Mouse (Mus musculus) hindbrain, embryonic 14.5 days (tissue): ENCODE results near the gene Enoph1. TPM values are rescaled to one million over a fixed set of nuclear protein-coding genes. Genes with fewer than 3 reads are reported as not detected.
A peak's percentile ranks its signal among the peaks of the same experiment; 100 is the strongest.

ENCODE experiments used
- ATAC-seq: fragments of 200-750 bp; cut with Nextera tagmentation; 2 replicates; pipeline ENCODE4 v1.8.0; 2017; ENCODE audit warnings: moderate number of reproducible peaks, mild to moderate bottlenecking, moderate TSS enrichment, moderate library complexity; ENCODE audit not compliant: low FRiP score
- DNase-seq: peaks from one replicate; pipeline ENCODE4 v3.0.0-alpha.2; 2015; ENCODE audit warnings: low spot score
- H3K27ac ChIP-seq: fragments of 300-500 bp; sonication (generic); 2 replicates; pipeline ENCODE4 v1.5.1; 2014; ENCODE audit warnings: mild to moderate bottlenecking, moderate library complexity
- H3K27me3 ChIP-seq: fragments of 300-500 bp; sonication (generic); 2 replicates; pipeline ENCODE4 v1.6.1; 2014; ENCODE audit warnings: mild to moderate bottlenecking, low read length, mixed read lengths; ENCODE audit not compliant: control insufficient read depth, insufficient read depth
- H3K36me3 ChIP-seq: fragments of 300-500 bp; sonication (generic); replicated peaks from 2 replicates; pipeline ENCODE4 v1.6.1; 2014; ENCODE audit not compliant: control insufficient read depth, insufficient read depth
- H3K4me1 ChIP-seq: fragments of 300-500 bp; sonication (generic); replicated peaks from 2 replicates; pipeline ENCODE4 v1.6.1; 2014; ENCODE audit warnings: antibody characterized with exemption, low read length, mixed read lengths; ENCODE audit not compliant: control insufficient read depth, insufficient read depth
- H3K4me2 ChIP-seq: fragments of 300-500 bp; sonication (generic); replicated peaks from 2 replicates; pipeline ENCODE4 v1.6.1; 2014; ENCODE audit warnings: mild to moderate bottlenecking, moderate library complexity
- H3K4me3 ChIP-seq: fragments of 300-500 bp; sonication (generic); replicated peaks from 2 replicates; pipeline ENCODE4 v1.5.1; 2014; ENCODE audit warnings: mild to moderate bottlenecking, low read length
- H3K9ac ChIP-seq: fragments of 300-500 bp; sonication (generic); 2 replicates; pipeline ENCODE4 v1.6.1; 2014
- H3K9me3 ChIP-seq: fragments of 300-500 bp; sonication (generic); 2 replicates; pipeline ENCODE4 v1.6.1; 2016; ENCODE audit warnings: low read length; ENCODE audit not compliant: control insufficient read depth
- WGBS: fragments of 180-500 bp; shearing (Covaris S2); extraction: QIAGEN DNeasy Blood & Tissue Kit; methylation state at CpG from one replicate; pipeline ENCODE4 v1.1.7; 2014; 5-methylcytosine and 5-hydroxymethylcytosine counted together
- polyA plus RNA-seq: library from polyadenylated mRNA; unstranded; fragments of >200 nt; fragmentation: Nextera tagmentation; extraction: Ambion mirVana; gene quantifications from 2 replicates; pipeline ENCODE4 v1.2.1, GENCODE M21; 2014

Gene Enoph1
- polyA plus RNA-seq, 1 experiment from 2014 or later, result 44.3 TPM

DNA sequence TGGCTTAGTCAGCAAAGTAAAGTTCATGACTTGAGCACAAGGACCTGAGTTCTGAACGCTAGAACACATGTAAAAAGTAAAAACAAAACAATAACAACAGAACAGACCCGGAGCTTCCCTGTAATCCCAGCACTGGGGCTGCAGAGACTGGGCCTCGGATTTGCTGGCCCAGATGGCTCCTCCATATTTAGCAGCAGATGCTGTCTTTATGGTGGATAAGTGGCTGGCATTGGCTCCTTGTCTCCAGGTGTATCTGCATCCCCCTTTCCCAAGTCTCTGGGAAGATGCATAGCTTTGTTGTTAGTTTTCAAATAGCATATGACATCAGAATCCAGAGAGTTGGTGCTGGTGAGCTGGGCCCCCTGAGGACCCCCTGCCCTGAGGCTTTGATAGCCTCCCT is 6.3 kb downstream of the Enoph1 start:
- 75% methylated on average over 3 of the region's 3 CpGs for WGBS
- Histone ChIP-seq H3K4me3 (no peak overlapping the region), H3K9me3 (no peaks in the 10 kb centered on the region), H3K4me2 (no peak overlapping the region), H3K27ac (no peak overlapping the region), H3K4me1 (peaks cover 29% of the 10 kb centered on the region; the same call in 1 of the 2 replicates), H3K9ac (no peak overlapping the region), H3K36me3 (no peaks in the 10 kb centered on the region), H3K27me3 (no peaks in the 10 kb centered on the region)
- ATAC-seq (no peak), DNase-seq (no peak)

DNA sequence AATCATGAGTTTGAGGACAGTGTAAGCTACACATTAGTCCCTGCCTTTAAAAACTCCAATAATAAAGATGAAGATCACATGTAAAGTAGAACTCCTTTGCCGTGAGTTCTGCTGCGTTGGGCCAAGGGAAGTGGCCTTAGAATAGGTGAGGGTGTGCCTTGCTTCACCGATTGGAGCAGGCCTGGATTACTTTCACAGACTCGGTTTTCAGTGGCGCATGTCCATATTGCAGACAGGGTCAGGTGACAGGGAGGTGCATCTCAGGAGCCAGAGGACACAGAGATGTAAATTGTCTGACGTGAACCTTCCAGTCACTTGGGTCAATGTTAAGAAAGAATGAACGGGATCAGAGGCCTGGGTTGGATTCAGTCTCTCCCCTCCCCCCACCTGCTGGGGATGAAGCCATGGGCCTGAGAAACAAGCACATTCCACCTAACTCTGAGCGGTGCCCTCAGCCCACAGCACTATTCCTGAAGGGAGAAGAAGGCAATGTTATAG is 7.4 kb downstream of the Enoph1 start:
- Histone ChIP-seq H3K9me3 (no peaks in the 10 kb centered on the region), H3K27ac (no peak overlapping the region), H3K4me3 (no peak overlapping the region), H3K27me3 (no peaks in the 10 kb centered on the region), H3K4me2 (no peak overlapping the region), H3K9ac (no peak overlapping the region), H3K4me1 (peaks cover 20% of the 10 kb centered on the region; the same call in 1 of the 2 replicates), H3K36me3 (no peaks in the 10 kb centered on the region)
- ATAC-seq, result no peak
- DNase-seq, result no peak
- WGBS, result 65% methylated on average over 8 of the region's 8 CpGs

DNA sequence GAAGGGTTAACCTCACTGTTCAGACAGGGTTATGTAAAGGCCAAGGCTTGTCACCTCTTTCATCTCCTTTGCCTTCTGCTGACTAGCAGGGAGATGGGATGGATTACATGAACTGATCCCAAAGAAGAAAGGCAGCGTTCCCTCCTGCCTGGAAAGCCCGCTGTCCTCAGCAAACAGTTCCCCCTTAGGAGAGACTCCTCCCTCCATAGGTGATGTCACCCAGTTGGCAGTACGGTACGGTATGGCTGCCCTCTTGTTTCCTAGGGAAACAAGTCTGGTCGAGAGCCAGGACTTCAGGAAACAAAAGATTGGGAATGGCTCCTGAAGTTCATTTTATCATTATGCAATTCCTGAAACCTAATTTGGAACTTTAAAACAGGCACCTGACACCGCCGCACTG is 8.1 kb downstream of the Enoph1 start:
- ATAC-seq (no peak), DNase-seq (peak; percentile 52)
- no peaks in the 10 kb centered on the region for H3K27me3 ChIP-seq
- H3K9me3 ChIP-seq, result no peaks in the 10 kb centered on the region
- peak overlapping the region; percentile 68; the same call in 1 of the 2 replicates for H3K27ac ChIP-seq
- no peak overlapping the region for H3K4me3 ChIP-seq
- no peaks in the 10 kb centered on the region for H3K36me3 ChIP-seq
- 53% methylated on average over 7 of the region's 7 CpGs for WGBS
- no peak overlapping the region for H3K9ac ChIP-seq
- no peak overlapping the region for H3K4me2 ChIP-seq
- H3K4me1 ChIP-seq, result peaks cover 20% of the 10 kb centered on the region; the same call in 1 of the 2 replicates

DNA sequence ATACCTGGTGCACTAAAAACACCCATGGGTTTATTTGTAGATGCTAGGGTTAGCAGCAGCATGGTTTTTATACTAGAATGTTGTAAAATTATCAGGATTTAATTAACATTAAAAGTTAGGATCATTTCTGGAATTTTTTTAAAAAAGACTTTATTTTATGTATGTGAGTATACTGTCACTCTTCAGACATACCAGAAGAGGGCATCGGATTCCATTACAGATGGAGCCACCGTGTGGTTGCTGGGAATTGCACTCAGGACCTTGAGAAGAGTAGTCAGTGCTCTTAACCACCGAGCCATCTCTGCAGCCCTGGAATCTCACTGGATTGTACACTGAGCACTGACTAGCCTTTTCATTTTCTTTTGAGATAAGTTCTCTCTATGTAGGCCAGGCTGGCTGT is 10.1 kb downstream of the Enoph1 start:
- Histone ChIP-seq H3K27me3 (no peaks in the 10 kb centered on the region), H3K9me3 (no peaks in the 10 kb centered on the region), H3K9ac (no peak overlapping the region), H3K4me3 (no peak overlapping the region), H3K4me2 (no peak overlapping the region), H3K27ac (no peak overlapping the region), H3K36me3 (no peaks in the 10 kb centered on the region), H3K4me1 (peaks cover 9% of the 10 kb centered on the region; the same call in 1 of the 2 replicates)
- 100% methylated on average over 3 of the region's 3 CpGs for WGBS
- DNase-seq (no peak), ATAC-seq (no peak)

DNA sequence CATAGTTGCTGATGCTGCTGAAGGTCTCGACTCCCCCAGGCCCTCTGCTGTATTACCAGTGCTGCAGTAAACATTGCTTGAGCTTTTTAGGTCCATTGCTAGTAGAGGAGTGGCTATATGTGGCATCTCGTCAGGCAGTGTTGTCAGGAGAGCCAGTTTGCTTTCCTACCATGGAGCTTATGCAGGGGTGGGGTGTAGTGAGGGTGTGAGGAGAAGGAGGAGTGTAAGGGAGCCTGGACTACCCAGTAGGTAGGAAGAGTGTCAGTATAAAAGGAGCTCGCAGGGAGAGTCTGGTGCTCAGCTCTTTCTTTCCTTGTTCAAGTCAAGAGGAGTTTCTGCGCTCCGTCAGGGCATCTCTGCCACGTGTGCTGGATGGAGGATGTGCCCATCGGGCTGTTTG is 12.9 kb downstream of the Enoph1 start:
- Histone ChIP-seq H3K36me3 (no peaks in the 10 kb centered on the region), H3K27me3 (no peaks in the 10 kb centered on the region), H3K27ac (no peak overlapping the region), H3K4me1 (peaks cover 4% of the 10 kb centered on the region; the same call in 1 of the 2 replicates), H3K4me2 (no peak overlapping the region), H3K4me3 (no peak overlapping the region), H3K9ac (no peak overlapping the region), H3K9me3 (no peaks in the 10 kb centered on the region)
- DNase-seq (no peak), ATAC-seq (no peak)
- WGBS, result 87% methylated on average over 7 of the region's 7 CpGs

- no peak overlapping the region for H3K9ac ChIP-seq
- peaks cover 9% of the 10 kb centered on the region for H3K36me3 ChIP-seq
- H3K4me1 ChIP-seq, result no peaks in the 10 kb centered on the region
- ATAC-seq, result no peak
- no peaks in the 10 kb centered on the region for H3K9me3 ChIP-seq
- H3K4me2 ChIP-seq, result no peak overlapping the region
- DNase-seq, result no peak
- no peak overlapping the region for H3K27ac ChIP-seq
- 82% methylated on average over 11 of the region's 11 CpGs for WGBS
- H3K4me3 ChIP-seq, result no peak overlapping the region
- no peaks in the 10 kb centered on the region for H3K27me3 ChIP-seq
These were observed 15.2 kb downstream of the Enoph1 start for GRCm38 (mm10) chr5:100054807-100055547.

DNA sequence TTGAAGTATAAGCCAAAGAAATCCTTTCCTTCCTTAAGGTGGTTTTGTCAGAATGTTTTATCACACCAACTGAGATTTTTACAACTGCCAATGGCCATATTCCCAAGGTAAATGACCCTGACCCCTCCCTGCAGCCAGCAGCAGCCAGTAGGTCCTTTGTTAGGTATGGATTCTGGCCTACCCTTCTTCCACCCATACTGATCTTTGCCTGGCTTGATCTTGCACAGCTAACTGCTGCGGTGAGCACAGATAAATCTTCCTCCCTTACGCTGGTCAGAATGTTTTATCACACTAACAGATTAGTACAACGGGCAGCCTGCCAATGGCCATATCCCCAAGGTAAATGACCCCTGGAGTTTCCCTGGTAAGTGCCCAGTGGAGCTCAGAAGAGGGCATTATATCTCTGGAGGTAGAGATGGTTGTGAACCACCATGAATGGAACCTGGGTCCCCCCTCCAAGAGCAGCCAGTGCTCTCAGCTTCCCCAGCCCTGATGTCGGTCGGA is 16.1 kb downstream of the Enoph1 start:
- ATAC-seq, result no peak
- no peak overlapping the region for H3K4me2 ChIP-seq
- peaks cover 19% of the 10 kb centered on the region for H3K36me3 ChIP-seq
- no peaks in the 10 kb centered on the region for H3K4me1 ChIP-seq
- no peaks in the 10 kb centered on the region for H3K9me3 ChIP-seq
- no peak overlapping the region for H3K9ac ChIP-seq
- H3K4me3 ChIP-seq, result no peak overlapping the region
- DNase-seq, result no peak
- 83% methylated on average over 5 of the region's 5 CpGs for WGBS
- no peak overlapping the region for H3K27ac ChIP-seq
- H3K27me3 ChIP-seq, result no peaks in the 10 kb centered on the region

GRCm38 (mm10) chr5:100057461-100058209 is 17.9 kb downstream of the Enoph1 start:
- Histone ChIP-seq H3K4me3 (no peak overlapping the region), H3K4me1 (no peaks in the 10 kb centered on the region), H3K27ac (no peak overlapping the region), H3K4me2 (no peak overlapping the region), H3K36me3 (peaks cover 35% of the 10 kb centered on the region), H3K9ac (no peak overlapping the region), H3K9me3 (no peaks in the 10 kb centered on the region), H3K27me3 (no peaks in the 10 kb centered on the region)
- DNase-seq (no peak), ATAC-seq (no peak)
- 57% methylated on average over 12 of the region's 15 CpGs for WGBS

DNA sequence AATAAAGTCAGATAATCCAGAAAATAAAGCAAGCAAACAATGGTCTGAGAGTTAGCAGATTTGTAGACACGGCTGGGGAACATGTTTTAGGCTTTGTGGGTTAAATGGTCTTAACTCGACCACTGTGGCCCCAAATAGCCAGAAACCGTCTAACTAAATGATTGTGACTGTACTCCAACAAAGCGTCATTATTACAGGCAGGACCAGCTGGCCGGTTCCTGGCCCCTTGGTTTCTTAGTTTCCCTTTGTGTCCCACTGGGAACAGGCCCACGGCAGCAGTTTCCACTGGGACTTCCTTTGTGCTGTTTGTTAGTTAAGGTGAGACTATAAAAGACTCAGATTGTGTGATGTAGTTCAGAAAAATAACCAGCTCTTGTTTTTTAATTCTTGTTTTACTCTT is 18.9 kb downstream of the Enoph1 start:
- H3K36me3 ChIP-seq, result peaks cover 45% of the 10 kb centered on the region
- no peak overlapping the region for H3K4me3 ChIP-seq
- no peaks in the 10 kb centered on the region for H3K9me3 ChIP-seq
- DNase-seq (no peak), ATAC-seq (no peak)
- 0 out of 2 replicates have a peak overlapping the region, but pooled peaks have one; percentile 7 for H3K27ac ChIP-seq
- no peaks in the 10 kb centered on the region for H3K4me1 ChIP-seq
- H3K27me3 ChIP-seq, result no peaks in the 10 kb centered on the region
- H3K9ac ChIP-seq, result no peak overlapping the region
- 39% methylated on average over 6 of the region's 6 CpGs for WGBS
- no peak overlapping the region for H3K4me2 ChIP-seq
